Mouse (Mus musculus): ENCODE data around the gene Zfp952.
"Not testable (repeated sequence)": the region's sequence is repeated elsewhere in the genome, so short reads cannot be mapped to it uniquely, and the experiment has no call there.

Zfp952 gene

GRCm38 (mm10) chr17:32992699-32993474 is at the start of gene Zfp952:
Gene Zfp952 (plus strand): TSS chr17:32993129.
- DNase-seq (ENCODE audit: low read depth, low spot score): peak; percentile 69

- DNase-seq (ENCODE audit: low read depth, low spot score): no peak
These were observed 49.3 kb upstream of the Zfp952 start for GRCm38 (mm10) chr17:32943661-32944060.

- no peak for DNase-seq (ENCODE audit: low read depth, low spot score)
These were observed 48.4 kb upstream of the Zfp952 start for GRCm38 (mm10) chr17:32944402-32945035.

GRCm38 (mm10) chr17:32946716-32947115 is 46.2 kb upstream of the Zfp952 start:
- no peak for DNase-seq (ENCODE audit: low read depth, low spot score)

GRCm38 (mm10) chr17:32947215-32947914 is 45.6 kb upstream of the Zfp952 start, which contains the start of gene Cyp4f13:
Gene Cyp4f13 (minus strand): TSS chr17:32947402.
- peak; percentile 34 for DNase-seq (ENCODE audit: low read depth, low spot score)

- no peak for DNase-seq (ENCODE audit: low read depth, low spot score)
These were observed 42.8 kb upstream of the Zfp952 start for GRCm38 (mm10) chr17:32950136-32950535.

- DNase-seq (ENCODE audit: low read depth, low spot score): no peak
These were observed 41.9 kb upstream of the Zfp952 start for GRCm38 (mm10) chr17:32951006-32951405.

- peak; percentile 44 for DNase-seq (ENCODE audit: low read depth, low spot score)
These were observed 41.5 kb upstream of the Zfp952 start for GRCm38 (mm10) chr17:32951441-32951840.

- DNase-seq (ENCODE audit: low read depth, low spot score): no peak
These were observed 27.7 kb upstream of the Zfp952 start for GRCm38 (mm10) chr17:32965253-32965622.

- DNase-seq (ENCODE audit: low read depth, low spot score): peak; percentile 81
These were observed 27.2 kb upstream of the Zfp952 start, which contains the start of gene Zfp472 for GRCm38 (mm10) chr17:32965623-32966290. Gene Zfp472 (plus strand): TSS chr17:32965814.

GRCm38 (mm10) chr17:32981361-32981760 is 11.6 kb upstream of the Zfp952 start:
- DNase-seq (ENCODE audit: low read depth, low spot score): no peak

GRCm38 (mm10) chr17:32986301-32986700 is 6.6 kb upstream of the Zfp952 start:
- DNase-seq (ENCODE audit: low read depth, low spot score): no peak

- no peak for DNase-seq (ENCODE audit: low read depth, low spot score)
These were observed 797 bp upstream of the Zfp952 start for GRCm38 (mm10) chr17:32991965-32992698.

GRCm38 (mm10) chr17:32998492-32998891 is 5.6 kb downstream of the Zfp952 start:
- no peak for DNase-seq (ENCODE audit: low read depth, low spot score)

- no peak for DNase-seq (ENCODE audit: low read depth, low spot score)
These were observed 15.4 kb downstream of the Zfp952 start for GRCm38 (mm10) chr17:33008337-33008736.

- DNase-seq (ENCODE audit: low read depth, low spot score): not testable (repeated sequence)
These were observed 27.5 kb downstream of the Zfp952 start for GRCm38 (mm10) chr17:33020434-33020833.

GRCm38 (mm10) chr17:33032376-33032775 is 39.4 kb downstream of the Zfp952 start:
- no peak for DNase-seq (ENCODE audit: low read depth, low spot score)

- peak; percentile 71 for DNase-seq (ENCODE audit: low read depth, low spot score)
These were observed 40.3 kb downstream of the Zfp952 start, which contains the start of gene Zfp763 for GRCm38 (mm10) chr17:33032900-33033891. Gene Zfp763 (minus strand): TSS chr17:33033402.

Measured in embryo, embryonic 11.5 days (tissue).